In genomic region chrX:103374250-103374649, GRCm38 (mm10) we compare ENCODE assay signal across 10 mouse cellular contexts. TPM values are rescaled to one million over a fixed set of nuclear protein-coding genes. Genes with fewer than 3 reads are reported as not detected.
DNase-seq lines count a peak whose midpoint lies in the region; ATAC-seq lines count a peak whose summit lies in the region.
"Had no signal": no experiment of that assay in that cellular context is flagged by ENCODE, and none has a peak within 500 bp of the region (broad histone marks: within the 10 kb centered on the region; RNA-seq: fewer than 3 reads in every experiment).

No protein-coding gene starts in this region.

- H3K27ac ChIP-seq in kidney, embryonic 16.5 days (ENCODE audit: low read length) = no peak overlapping the region
- H3K27ac ChIP-seq: heart, embryonic 13.5 days had no signal

- intact Hi-C loops in left cerebral cortex, postnatal 14 days (cut with DNase I) = loop anchor here (5.0 kb wide), 2 partner anchors 87 to 112 kb away; no protein-coding TSS in a partner anchor

- peaks cover 13% of the 10 kb centered on the region; the same call in 1 of the 2 replicates for H3K27me3 ChIP-seq in kidney, embryonic 16.5 days (ENCODE audit: insufficient read depth, low read length)

- ATAC-seq in kidney, embryonic 16.5 days (ENCODE audit: low FRiP score, low TSS enrichment) = no peak

- H3K4me1 ChIP-seq in kidney, embryonic 16.5 days (ENCODE audit: insufficient read depth, low read length) = no peaks in the 10 kb centered on the region
- H3K4me1 ChIP-seq: heart, embryonic 13.5 days had no signal

- H3K9me3 ChIP-seq in kidney, embryonic 16.5 days (ENCODE audit: low read length) = no peaks in the 10 kb centered on the region
- H3K9me3 ChIP-seq: heart, embryonic 13.5 days had no signal

- WGBS in kidney, embryonic 16.5 days = 70% methylated on average over 5 of the region's 5 CpGs

- no peaks in the 10 kb centered on the region for H3K36me3 ChIP-seq in kidney, embryonic 16.5 days (ENCODE audit: insufficient read depth, low read length)
- H3K36me3 ChIP-seq: heart, embryonic 13.5 days had no signal

- no peak overlapping the region for H3K4me2 ChIP-seq in kidney, embryonic 16.5 days (replicated peaks; ENCODE audit: low read depth, low read length)
- H3K4me2 ChIP-seq: heart, embryonic 13.5 days had no signal

- H3K4me3 ChIP-seq in kidney, embryonic 16.5 days (ENCODE audit: low read length) = no peak overlapping the region
- H3K4me3 ChIP-seq: heart, embryonic 13.5 days had no signal

- DNase-seq in cerebellum, adult 11-12 months = peak; percentile 15
- no peak for DNase-seq in cerebellum, adult 11 months
- DNase-seq in kidney, postnatal 14 days = peak; percentile 3
- peak; percentile 43 for DNase-seq in 416B (ENCODE audit: low read depth)
- peak; percentile 40 for DNase-seq in embryo, embryonic 10.5 days (ENCODE audit: low spot score)
- DNase-seq in c-Kit-positive CD71-positive TER-119-positive erythroid progenitor cells, embryonic 14.5 days (ENCODE audit: low spot score) = no peak
- no peak for DNase-seq in left cerebral cortex, postnatal 14 days (ENCODE audit: low spot score in 2 of 2)
- DNase-seq: layer of hippocampus, postnatal 36 days had no signal

- H3K9ac ChIP-seq in kidney, embryonic 16.5 days (replicated peaks; ENCODE audit: low read length) = no peak overlapping the region
- H3K9ac ChIP-seq: heart, embryonic 13.5 days had no signal

RNA-seq across cellular contexts. Expression of gene Chic1, which starts 18.0 kb away (rescaled TPM):
- 3.0 and 4.3 TPM in 2 replicates for polyA plus RNA-seq in kidney, embryonic 16.5 days (2015; fragmentation: Nextera tagmentation; extraction: Ambion mirVana)
- total RNA-seq in left cerebral cortex, postnatal 14 days (2021) = 10 to 100 TPM; 11.2 to 11.8 TPM

RNA-seq across cellular contexts. Expression of gene Tsx, which starts 40.0 kb away (rescaled TPM):
- polyA plus RNA-seq in kidney, embryonic 16.5 days (2015; fragmentation: Nextera tagmentation; extraction: Ambion mirVana) = 0.20 and 0.67 TPM in 2 replicates
- total RNA-seq in left cerebral cortex, postnatal 14 days (2021) = under 1 TPM in 1 of 2 experiments, not detected in 1; 0.46 TPM
- polyA plus RNA-seq: heart, embryonic 13.5 days had no signal

RNA-seq across cellular contexts. Expression of gene Gm26992, which starts 47.6 kb away (rescaled TPM):
- not detected in 2 replicates for polyA plus RNA-seq in kidney, embryonic 16.5 days (2015; fragmentation: Nextera tagmentation; extraction: Ambion mirVana)
- not detected for total RNA-seq in left cerebral cortex, postnatal 14 days (2021)
- total RNA-seq: layer of hippocampus, postnatal 36 days had no signal
- polyA plus RNA-seq: heart, embryonic 13.5 days had no signal

RNA-seq across cellular contexts. Expression of gene Cdx4, which starts 53.1 kb away (rescaled TPM):
- not detected in 2 replicates for polyA plus RNA-seq in kidney, embryonic 16.5 days (2015; fragmentation: Nextera tagmentation; extraction: Ambion mirVana)
- total RNA-seq in left cerebral cortex, postnatal 14 days (2021) = not detected
- total RNA-seq: layer of hippocampus, postnatal 36 days had no signal
- polyA plus RNA-seq: heart, embryonic 13.5 days had no signal

Comparison
In these comparisons a context has a peak if more than half of its experiments do, and no peak if none do; other contexts are left out.
1. DNase-seq: peak in cerebellum, adult 11-12 months (single experiment), kidney, postnatal 14 days (single experiment), 416B (single experiment) and embryo, embryonic 10.5 days (single experiment); none in cerebellum, adult 11 months (single experiment), c-Kit-positive CD71-positive TER-119-positive erythroid progenitor cells, embryonic 14.5 days (single experiment) and left cerebral cortex, postnatal 14 days (0 of 2).